Mouse (Mus musculus): ENCODE data around the gene Rab9. TPM values are rescaled to one million over a fixed set of nuclear protein-coding genes. Genes with fewer than 3 reads are reported as not detected.

Gene Rab9
- polyA plus RNA-seq, 1 experiment = not detected

GRCm38 (mm10) chrX:166416196-166416595 lies 63.5 kb downstream of the Rab9 start:
- TF ChIP-seq POLR2A (IDR thresholded peaks at IDR 0.05; ENCODE audit: insufficient read depth, low read depth, low read length) (no peak), CTCF (IDR thresholded peaks at IDR 0.05; ENCODE audit: insufficient read depth, low read depth, low read length) (no peak)
- 79% methylated on average over 6 of the region's 6 CpGs for WGBS
- Histone ChIP-seq H3K27ac (ENCODE audit: insufficient read depth, low read depth, low read length) (no peak overlapping the region), H3K4me3 (ENCODE audit: insufficient read depth, low read depth, low read length) (no peak overlapping the region), H3K4me1 (ENCODE audit: control insufficient read depth, insufficient read depth, low read length) (no peaks in the 10 kb centered on the region)

- no peak overlapping the region for H3K4me3 ChIP-seq (ENCODE audit: insufficient read depth, low read depth, low read length)
- TF ChIP-seq CTCF (IDR thresholded peaks at IDR 0.05; ENCODE audit: insufficient read depth, low read depth, low read length) (no peak), POLR2A (IDR thresholded peaks at IDR 0.05; ENCODE audit: insufficient read depth, low read depth, low read length) (no peak)
- no peak overlapping the region for H3K27ac ChIP-seq (ENCODE audit: insufficient read depth, low read depth, low read length)
- H3K4me1 ChIP-seq (ENCODE audit: control insufficient read depth, insufficient read depth, low read length) = no peaks in the 10 kb centered on the region
Measured at GRCm38 (mm10) chrX:166407865-166408264, 71.8 kb downstream of the Rab9 start.

Other genes starting within 250 kb of the Rab9 start
- 307 and 403 TPM in 2 replicates for gene Gpm6b, start 241.0 kb downstream of the Rab9 start, polyA plus RNA-seq (2012; ENCODE audit: insufficient read depth, insufficient read length, low replicate concordance, missing spikeins)
- gene Trappc2, start 39.3 kb downstream of the Rab9 start, polyA plus RNA-seq (2012; ENCODE audit: insufficient read depth, insufficient read length, low replicate concordance, missing spikeins) = not detected in 2 replicates
- gene Ofd1, start 39.2 kb downstream of the Rab9 start, polyA plus RNA-seq (2012; ENCODE audit: insufficient read depth, insufficient read length, low replicate concordance, missing spikeins) = not detected in 2 replicates
- gene Tceanc, start 38.7 kb upstream of the Rab9 start, polyA plus RNA-seq (2012; ENCODE audit: insufficient read depth, insufficient read length, low replicate concordance, missing spikeins) = not detected in 2 replicates
- gene Egfl6, start 105.9 kb upstream of the Rab9 start, polyA plus RNA-seq (2012; ENCODE audit: insufficient read depth, insufficient read length, low replicate concordance, missing spikeins) = not detected in 2 replicates

Data from olfactory bulb, adult 2 months (tissue).